Comparison of ENCODE assay signal across 9 mouse cellular contexts in genomic region chr2:50518371-50519128, GRCm38 (mm10).
DNase-seq lines count a peak whose midpoint lies in the region; ATAC-seq lines count a peak whose summit lies in the region.
"Had no signal": no experiment of that assay in that cellular context is flagged by ENCODE, and none has a peak within 500 bp of the region (broad histone marks: within the 10 kb centered on the region; RNA-seq: fewer than 3 reads in every experiment).

No protein-coding gene starts in this region.

- ATAC-seq in forebrain, embryonic 13.5 days, result peak; percentile 48; the same call in 1 of the 2 replicates
- ATAC-seq in lung, embryonic 16.5 days (ENCODE audit: low read depth), result peak; percentile 70; the same call in 1 of the 2 replicates

- H3K4me2 ChIP-seq in forebrain, embryonic 13.5 days, result no peak overlapping the region
- no peak overlapping the region for H3K4me2 ChIP-seq in lung, embryonic 16.5 days (ENCODE audit: low read depth, low read length)

- no peaks in the 10 kb centered on the region for H3K9me3 ChIP-seq in forebrain, embryonic 13.5 days (replicated peaks)
- no peaks in the 10 kb centered on the region for H3K9me3 ChIP-seq in forebrain, embryonic 10.5 days
- no peaks in the 10 kb centered on the region for H3K9me3 ChIP-seq in lung, embryonic 16.5 days (ENCODE audit: control insufficient read depth, low read length)

- H3K27me3 ChIP-seq in forebrain, embryonic 13.5 days, result no peaks in the 10 kb centered on the region
- H3K27me3 ChIP-seq in forebrain, embryonic 10.5 days (ENCODE audit: poor library complexity, severe bottlenecking), result no peaks in the 10 kb centered on the region
- no peaks in the 10 kb centered on the region for H3K27me3 ChIP-seq in lung, embryonic 16.5 days (ENCODE audit: control insufficient read depth, insufficient read depth, low read depth, low read length)
- H3K27me3 ChIP-seq: megakaryocyte, embryonic 14.5 days had no signal

- no peak overlapping the region for H3K4me3 ChIP-seq in forebrain, embryonic 13.5 days
- H3K4me3 ChIP-seq in forebrain, embryonic 10.5 days, result no peak overlapping the region
- H3K4me3 ChIP-seq in lung, embryonic 16.5 days (ENCODE audit: low read length), result no peak overlapping the region
- H3K4me3 ChIP-seq: megakaryocyte, embryonic 14.5 days had no signal

- 58% methylated on average over 10 of the region's 10 CpGs for WGBS in forebrain, embryonic 13.5 days
- 80% methylated on average over 10 of the region's 10 CpGs for WGBS in forebrain, embryonic 10.5 days
- 26% methylated on average over 10 of the region's 10 CpGs for WGBS in lung, embryonic 16.5 days

- no peak for DNase-seq in forebrain, embryonic 10.5 days (ENCODE audit: extremely low spot score, low spot score)
- DNase-seq in lung, adult 18-20 months, result no peak
- peak; percentile 3 for DNase-seq in lung, postnatal 14 days
- DNase-seq in skeletal muscle tissue, adult 2 months (ENCODE audit: low read depth, low spot score), result peak; percentile 26
- DNase-seq in layer of hippocampus, postnatal 10 days (ENCODE audit: low spot score in 2 of 2), result no peak
- no peak for DNase-seq in cerebellum, postnatal 4 days (ENCODE audit: low spot score in 2 of 2)

- H3K4me1 ChIP-seq in forebrain, embryonic 13.5 days, result peaks cover 27% of the 10 kb centered on the region
- peaks cover 13% of the 10 kb centered on the region for H3K4me1 ChIP-seq in forebrain, embryonic 10.5 days
- no peaks in the 10 kb centered on the region for H3K4me1 ChIP-seq in lung, embryonic 16.5 days (replicated peaks; ENCODE audit: control insufficient read depth, insufficient read depth, low read length)
- H3K4me1 ChIP-seq: megakaryocyte, embryonic 14.5 days had no signal

- H3K36me3 ChIP-seq in forebrain, embryonic 13.5 days (ENCODE audit: poor library complexity, severe bottlenecking), result no peaks in the 10 kb centered on the region
- no peaks in the 10 kb centered on the region for H3K36me3 ChIP-seq in forebrain, embryonic 10.5 days (replicated peaks)
- no peaks in the 10 kb centered on the region for H3K36me3 ChIP-seq in lung, embryonic 16.5 days (ENCODE audit: control insufficient read depth, insufficient read depth, low read length)

- H3K9ac ChIP-seq in forebrain, embryonic 13.5 days, result no peak overlapping the region
- no peak overlapping the region for H3K9ac ChIP-seq in lung, embryonic 16.5 days (ENCODE audit: low read length)

- H3K27ac ChIP-seq in forebrain, embryonic 13.5 days, result 0 out of 2 replicates have a peak overlapping the region, but pooled peaks have one; percentile 2
- H3K27ac ChIP-seq in forebrain, embryonic 10.5 days, result no peak overlapping the region
- H3K27ac ChIP-seq in lung, embryonic 16.5 days (ENCODE audit: low read length), result no peak overlapping the region

Comparison
In these comparisons a context has a peak if more than half of its experiments do, and no peak if none do; other contexts are left out.
1. DNase-seq: peak in lung, postnatal 14 days (single experiment) and skeletal muscle tissue, adult 2 months (single experiment); none in forebrain, embryonic 10.5 days (single experiment), lung, adult 18-20 months (0 of 2), layer of hippocampus, postnatal 10 days (0 of 2) and cerebellum, postnatal 4 days (0 of 2).